Mouse (Mus musculus): ENCODE data around the gene Arid1b. TPM values are rescaled to one million over a fixed set of nuclear protein-coding genes. Genes with fewer than 3 reads are reported as not detected.

Arid1b gene
- polyA plus RNA-seq (2012; rRNA removed): 99.0 and 142 TPM in 2 replicates

- Histone ChIP-seq H3K27ac (ENCODE audit: control insufficient read depth, insufficient read depth, low read length) (peak within 1 kb of the TSS; percentile 81), H3K4me3 (ENCODE audit: control insufficient read depth, insufficient read depth, low read length) (peak within 1 kb of the TSS; percentile 88), H3K27me3 (ENCODE audit: control insufficient read depth, insufficient read depth, low read length) (no peaks in the 10 kb centered on the region), H3K36me3 (ENCODE audit: control insufficient read depth, insufficient read depth, low read length) (no peaks in the 10 kb centered on the region), H3K4me1 (replicated peaks; ENCODE audit: control insufficient read depth, insufficient read depth, low read length) (peaks cover 4% of the 10 kb centered on the region; the same call in 1 of the 2 replicates)
- 0 out of 2 replicates have a peak, but pooled peaks have one; percentile 29 for TF ChIP-seq POLR2A (IDR thresholded peaks at IDR 0.05; ENCODE audit: control insufficient read depth, extremely low read depth, insufficient read depth, low read length, poor library complexity)
- TF ChIP-seq CTCF (IDR thresholded peaks at IDR 0.05; ENCODE audit: borderline replicate concordance, control insufficient read depth, extremely low read depth, insufficient read depth, low read length, poor library complexity): no peak
- WGBS: under 1% methylated on average over 58 of the region's 58 CpGs
- DNase-seq: peak; percentile 80
Measured at GRCm38 (mm10) chr17:4993840-4994503, at the start of gene Arid1b. Gene Arid1b (plus strand): TSS chr17:4994332.

GRCm38 (mm10) chr17:4945311-4945751 lies 48.8 kb upstream of the Arid1b start:
- WGBS: 96% methylated on average over 6 of the region's 6 CpGs
- no peak for DNase-seq
- Histone ChIP-seq H3K4me1 (replicated peaks; ENCODE audit: control insufficient read depth, insufficient read depth, low read length) (peaks cover 9% of the 10 kb centered on the region), H3K36me3 (ENCODE audit: control insufficient read depth, insufficient read depth, low read length) (no peaks in the 10 kb centered on the region), H3K27ac (ENCODE audit: control insufficient read depth, insufficient read depth, low read length) (no peak overlapping the region), H3K27me3 (ENCODE audit: control insufficient read depth, insufficient read depth, low read length) (no peaks in the 10 kb centered on the region), H3K4me3 (ENCODE audit: control insufficient read depth, insufficient read depth, low read length) (no peak overlapping the region)
- TF ChIP-seq POLR2A (IDR thresholded peaks at IDR 0.05; ENCODE audit: control insufficient read depth, extremely low read depth, insufficient read depth, low read length, poor library complexity) (no peak), CTCF (IDR thresholded peaks at IDR 0.05; ENCODE audit: borderline replicate concordance, control insufficient read depth, extremely low read depth, insufficient read depth, low read length, poor library complexity) (no peak)

- 21% methylated on average over 11 of the region's 11 CpGs for WGBS
- Histone ChIP-seq H3K4me3 (ENCODE audit: control insufficient read depth, insufficient read depth, low read length) (no peak overlapping the region), H3K4me1 (replicated peaks; ENCODE audit: control insufficient read depth, insufficient read depth, low read length) (peaks cover 9% of the 10 kb centered on the region), H3K27ac (ENCODE audit: control insufficient read depth, insufficient read depth, low read length) (no peak overlapping the region), H3K36me3 (ENCODE audit: control insufficient read depth, insufficient read depth, low read length) (no peaks in the 10 kb centered on the region), H3K27me3 (ENCODE audit: control insufficient read depth, insufficient read depth, low read length) (no peaks in the 10 kb centered on the region)
- peak; percentile 21 for DNase-seq
- TF ChIP-seq CTCF (IDR thresholded peaks at IDR 0.05; ENCODE audit: borderline replicate concordance, control insufficient read depth, extremely low read depth, insufficient read depth, low read length, poor library complexity): no peak
- TF ChIP-seq POLR2A (IDR thresholded peaks at IDR 0.05; ENCODE audit: control insufficient read depth, extremely low read depth, insufficient read depth, low read length, poor library complexity): no peak
Measured at GRCm38 (mm10) chr17:4945871-4946331, 48.2 kb upstream of the Arid1b start.

- H3K4me1 ChIP-seq (replicated peaks; ENCODE audit: control insufficient read depth, insufficient read depth, low read length): peaks cover 9% of the 10 kb centered on the region
- H3K27ac ChIP-seq (ENCODE audit: control insufficient read depth, insufficient read depth, low read length): no peak overlapping the region
- no peak for TF ChIP-seq CTCF (IDR thresholded peaks at IDR 0.05; ENCODE audit: borderline replicate concordance, control insufficient read depth, extremely low read depth, insufficient read depth, low read length, poor library complexity)
- H3K27me3 ChIP-seq (ENCODE audit: control insufficient read depth, insufficient read depth, low read length): no peaks in the 10 kb centered on the region
- H3K4me3 ChIP-seq (ENCODE audit: control insufficient read depth, insufficient read depth, low read length): no peak overlapping the region
- H3K36me3 ChIP-seq (ENCODE audit: control insufficient read depth, insufficient read depth, low read length): no peaks in the 10 kb centered on the region
- 69% methylated on average over 11 of the region's 12 CpGs for WGBS
- DNase-seq: no peak
Measured at GRCm38 (mm10) chr17:4946421-4946974, 47.6 kb upstream of the Arid1b start.

- H3K4me3 ChIP-seq (ENCODE audit: control insufficient read depth, insufficient read depth, low read length): no peak overlapping the region
- H3K27me3 ChIP-seq (ENCODE audit: control insufficient read depth, insufficient read depth, low read length): no peaks in the 10 kb centered on the region
- DNase-seq: no peak
- TF ChIP-seq POLR2A (IDR thresholded peaks at IDR 0.05; ENCODE audit: control insufficient read depth, extremely low read depth, insufficient read depth, low read length, poor library complexity) (no peak), CTCF (IDR thresholded peaks at IDR 0.05; ENCODE audit: borderline replicate concordance, control insufficient read depth, extremely low read depth, insufficient read depth, low read length, poor library complexity) (no peak)
- WGBS: 89% methylated on average over 3 of the region's 3 CpGs
- H3K27ac ChIP-seq (ENCODE audit: control insufficient read depth, insufficient read depth, low read length): no peak overlapping the region
- no peaks in the 10 kb centered on the region for H3K36me3 ChIP-seq (ENCODE audit: control insufficient read depth, insufficient read depth, low read length)
- H3K4me1 ChIP-seq (replicated peaks; ENCODE audit: control insufficient read depth, insufficient read depth, low read length): peaks cover 9% of the 10 kb centered on the region
Measured at GRCm38 (mm10) chr17:4947013-4947412, 47.1 kb upstream of the Arid1b start.

- TF ChIP-seq POLR2A (IDR thresholded peaks at IDR 0.05; ENCODE audit: control insufficient read depth, extremely low read depth, insufficient read depth, low read length, poor library complexity): no peak
- TF ChIP-seq CTCF (IDR thresholded peaks at IDR 0.05; ENCODE audit: borderline replicate concordance, control insufficient read depth, extremely low read depth, insufficient read depth, low read length, poor library complexity): no peak
- WGBS: 85% methylated on average over 2 of the region's 2 CpGs
- H3K4me3 ChIP-seq (ENCODE audit: control insufficient read depth, insufficient read depth, low read length): no peak overlapping the region
- no peak overlapping the region for H3K27ac ChIP-seq (ENCODE audit: control insufficient read depth, insufficient read depth, low read length)
- no peaks in the 10 kb centered on the region for H3K36me3 ChIP-seq (ENCODE audit: control insufficient read depth, insufficient read depth, low read length)
- peaks cover 9% of the 10 kb centered on the region for H3K4me1 ChIP-seq (replicated peaks; ENCODE audit: control insufficient read depth, insufficient read depth, low read length)
- no peaks in the 10 kb centered on the region for H3K27me3 ChIP-seq (ENCODE audit: control insufficient read depth, insufficient read depth, low read length)
- DNase-seq: no peak
Measured at GRCm38 (mm10) chr17:4947439-4947838, 46.7 kb upstream of the Arid1b start.
